Mouse (Mus musculus): ENCODE measurements around the gene Zfp27.
"Not testable (repeated sequence)": the region's sequence is repeated elsewhere in the genome, so short reads cannot be mapped to it uniquely, and the experiment has no call there.

Gene Zfp27

GRCm38 (mm10) chr7:29892756-29893155, 13.6 kb downstream of the Zfp27 start:
- no peak for DNase-seq (ENCODE audit: extremely low spot score, low read depth, low spot score)

- no peak for DNase-seq (ENCODE audit: extremely low spot score, low read depth, low spot score)
Measured at GRCm38 (mm10) chr7:29890501-29890900, 15.9 kb downstream of the Zfp27 start.

GRCm38 (mm10) chr7:29880916-29881315, 25.5 kb downstream of the Zfp27 start:
- no peak for DNase-seq (ENCODE audit: extremely low spot score, low read depth, low spot score)

GRCm38 (mm10) chr7:29880056-29880455, 26.3 kb downstream of the Zfp27 start:
- no peak for DNase-seq (ENCODE audit: extremely low spot score, low read depth, low spot score)

DNA sequence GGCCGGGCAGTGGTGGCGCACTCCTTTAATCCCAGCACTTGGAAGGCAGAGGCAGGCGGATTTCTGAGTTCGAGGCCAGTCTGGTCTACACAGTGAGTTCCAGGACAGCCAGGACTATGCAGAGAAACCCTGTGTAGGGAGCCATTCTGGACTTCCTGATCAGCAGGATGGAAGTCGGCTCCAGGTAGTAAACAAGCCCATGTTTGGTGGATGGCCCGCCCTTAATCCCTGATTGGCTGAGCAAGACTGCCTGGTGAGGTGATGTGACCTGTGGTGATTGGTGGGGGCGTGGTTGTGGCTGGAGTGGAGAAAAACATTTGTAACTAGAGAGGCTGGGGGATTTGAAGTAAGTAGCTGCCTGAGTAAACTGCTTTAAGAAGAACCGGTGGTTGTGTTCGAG, 28.8 kb downstream of the Zfp27 start:
- not testable (repeated sequence) for DNase-seq (ENCODE audit: extremely low spot score, low read depth, low spot score)

GRCm38 (mm10) chr7:29874256-29874655, 32.1 kb downstream of the Zfp27 start:
- no peak for DNase-seq (ENCODE audit: extremely low spot score, low read depth, low spot score)

DNA sequence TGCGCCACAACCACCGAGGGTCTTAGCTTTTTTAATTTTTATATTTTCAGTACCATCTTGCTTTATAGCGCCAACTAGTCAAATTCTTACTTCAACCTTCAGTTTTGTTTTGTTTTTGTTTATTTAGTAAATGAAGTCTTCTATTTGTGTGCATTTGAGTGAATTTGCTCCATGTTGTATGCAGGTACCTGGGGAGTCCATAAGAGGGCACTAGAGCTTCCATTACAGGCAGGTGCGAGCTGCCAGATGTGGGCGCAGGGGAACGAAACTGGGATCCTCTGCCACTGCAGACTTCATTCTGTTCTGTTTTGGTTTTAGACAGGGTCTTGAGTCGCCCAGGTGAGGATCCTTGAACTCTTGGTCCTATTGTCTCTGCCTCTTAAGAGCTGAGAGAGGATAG, 44.7 kb downstream of the Zfp27 start:
- no peak for DNase-seq (ENCODE audit: extremely low spot score, low read depth, low spot score)

DNA sequence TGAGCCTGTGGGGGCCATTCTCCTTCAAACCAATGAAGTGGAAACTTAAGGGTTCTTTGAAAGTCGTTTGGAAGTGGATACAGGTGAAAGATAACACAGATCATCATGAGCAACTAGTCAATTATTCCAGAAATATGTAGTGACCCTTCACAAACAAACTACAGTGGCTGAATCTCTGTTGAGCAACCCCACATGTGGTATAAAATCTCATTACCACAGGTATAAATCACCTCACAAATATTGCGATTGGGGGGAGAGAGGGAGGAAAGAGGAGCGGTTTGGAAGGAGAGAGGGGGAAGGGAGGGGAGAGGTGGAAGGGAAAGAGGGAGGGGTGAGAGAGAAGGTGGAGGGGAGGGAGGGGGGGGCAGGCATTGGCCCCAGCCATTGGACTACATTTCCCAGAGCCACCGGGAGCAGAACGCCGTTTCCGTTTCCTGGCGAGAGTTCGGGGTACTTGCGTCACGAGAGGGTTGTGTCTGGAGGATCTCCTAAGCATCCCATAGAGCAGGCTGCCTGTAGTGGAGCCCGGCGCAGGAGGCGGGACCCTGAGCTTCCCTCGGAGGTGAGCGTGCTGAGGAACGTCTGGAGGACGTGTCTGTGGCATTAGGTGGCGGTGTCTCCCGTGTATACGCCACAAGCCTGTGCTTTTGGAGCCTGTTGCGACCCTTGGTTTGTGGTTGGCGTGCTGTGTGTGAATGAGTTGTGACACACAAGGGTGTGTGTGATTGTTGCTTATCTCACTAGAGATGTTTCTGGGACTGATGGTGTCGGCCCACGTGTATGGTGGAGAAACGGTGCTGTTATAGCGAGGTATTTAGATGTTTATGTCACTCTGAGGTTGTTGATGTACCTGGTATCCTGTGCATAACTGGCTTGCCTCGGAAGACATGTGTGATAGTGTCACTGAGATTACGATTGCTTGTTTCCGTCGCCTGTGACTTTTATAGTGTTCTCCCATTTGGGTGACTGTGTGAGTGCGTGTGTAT, 46.5 kb downstream of the Zfp27 start, which contains the start of gene Zfp420:
TSS of gene Zfp420 (plus strand) at position 448 of the 986 bp plus-strand sequence.
- peak; percentile 70 for DNase-seq (ENCODE audit: extremely low spot score, low read depth, low spot score)

DNA sequence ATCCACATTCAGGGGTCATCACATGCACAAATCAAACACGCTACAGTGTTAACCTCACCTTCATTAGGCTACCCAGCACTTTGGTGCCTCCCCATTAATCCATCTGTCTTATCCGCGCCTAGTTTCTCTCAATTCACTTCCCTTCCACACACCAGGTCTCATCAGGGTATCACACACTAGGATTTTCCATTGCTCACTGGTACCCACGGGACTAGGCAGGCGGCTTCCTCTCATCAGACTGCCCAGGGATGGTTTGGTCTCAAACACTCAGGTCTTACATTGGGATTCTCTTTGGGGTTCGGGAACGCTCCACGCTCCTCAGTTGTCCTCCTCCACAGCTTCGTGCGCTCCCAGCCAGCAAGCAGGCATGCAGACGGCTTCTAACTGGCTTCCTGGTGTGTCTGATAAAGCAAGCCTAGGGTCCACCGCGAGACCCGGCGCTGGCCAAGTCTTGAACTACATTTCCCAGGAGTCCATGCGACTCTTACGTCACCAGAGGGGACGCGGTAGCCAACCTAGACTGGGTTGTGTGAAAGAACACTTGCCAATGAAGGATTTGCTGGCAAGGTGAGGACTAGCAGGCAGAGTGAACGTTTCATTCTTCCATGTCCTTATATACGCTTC, 53.0 kb downstream of the Zfp27 start, which contains the start of gene Zfp940:
TSS of gene Zfp940 (minus strand) at position 451 of the 624 bp plus-strand sequence.
- peak; percentile 73 for DNase-seq (ENCODE audit: extremely low spot score, low read depth, low spot score)

GRCm38 (mm10) chr7:29852831-29853218, 53.5 kb downstream of the Zfp27 start:
- no peak for DNase-seq (ENCODE audit: extremely low spot score, low read depth, low spot score)

DNA sequence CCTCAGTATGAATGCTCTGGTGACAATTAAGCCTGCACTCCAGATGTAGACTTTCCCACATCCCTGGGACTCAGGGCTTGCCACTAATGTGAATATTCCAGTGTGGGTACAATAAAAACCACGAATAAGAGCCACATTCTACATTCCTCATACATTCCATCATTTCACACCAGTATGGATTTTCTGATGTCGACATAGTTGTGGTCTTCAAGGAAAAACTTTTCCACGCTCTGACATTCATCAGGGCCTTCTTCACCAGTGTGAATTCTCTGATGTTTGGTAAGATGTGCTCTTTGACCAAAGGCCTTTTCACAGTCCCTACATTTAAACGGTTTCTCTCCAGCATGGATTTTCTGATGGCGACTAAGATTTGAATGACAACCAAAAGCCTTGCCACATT, 61.8 kb downstream of the Zfp27 start:
- DNase-seq (ENCODE audit: extremely low spot score, low read depth, low spot score) = no peak
